Mouse (Mus musculus): ENCODE results near the gene Slc37a2.

GRCm38 (mm10) chr9:37183176-37183575, 72.4 kb downstream of the Slc37a2 start:
- no peak for TF ChIP-seq FLI1 (IDR thresholded peaks at IDR 0.05; ENCODE audit: low read length)
- no peak for TF ChIP-seq GATA1 (IDR thresholded peaks at IDR 0.05; ENCODE audit: borderline replicate concordance, low read length)

All from megakaryocyte, embryonic 14.5 days (primary cell).